Mouse (Mus musculus): Measurements from ENCODE around the gene Ms4a4b.
"Not testable (repeated sequence)": the region's sequence is repeated elsewhere in the genome, so short reads cannot be mapped to it uniquely, and the experiment has no call there.

The Ms4a4b gene

DNA sequence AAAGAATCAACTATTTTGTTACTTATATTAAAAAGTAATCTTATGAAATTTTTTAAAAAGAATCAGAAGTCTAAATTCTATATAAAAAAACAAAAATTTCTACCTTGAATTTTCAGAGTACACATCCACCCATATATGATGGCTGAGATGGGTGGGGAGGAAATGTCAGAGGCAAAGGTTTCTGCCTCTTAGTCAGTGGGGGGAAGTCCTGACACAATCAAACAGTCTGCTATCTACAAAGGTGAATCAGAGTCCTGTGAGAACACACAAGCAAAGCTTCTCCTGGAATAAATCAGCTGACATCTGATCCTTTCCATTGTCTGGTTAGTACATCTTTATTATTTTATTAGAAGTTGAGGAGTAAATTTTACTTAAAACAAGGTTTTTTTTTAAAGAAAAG lies at the start of gene Ms4a4b:
Ms4a4b (plus strand) TSS at position 216 of the 400 bp plus-strand sequence.
- no peak for DNase-seq

DNA sequence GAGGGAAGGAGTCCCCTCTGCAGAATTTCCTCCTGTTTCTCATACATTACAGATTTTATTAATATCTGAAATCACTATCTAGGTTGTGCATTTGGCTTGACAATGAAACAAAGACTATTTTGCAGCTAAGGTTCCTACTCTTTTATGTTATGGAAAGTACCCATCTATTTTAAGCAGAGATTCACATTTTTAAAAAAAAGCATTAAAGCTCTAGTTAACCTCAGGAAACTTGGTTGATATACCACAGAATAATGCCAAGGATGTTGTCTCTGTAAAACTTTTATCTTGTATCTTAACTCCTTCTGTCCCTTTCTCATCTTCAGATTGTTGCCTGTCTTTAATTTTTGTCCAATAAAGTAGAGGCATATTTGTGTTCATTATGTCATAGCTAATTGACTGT lies 47.6 kb upstream of the Ms4a4b start:
- DNase-seq, result no peak

DNA sequence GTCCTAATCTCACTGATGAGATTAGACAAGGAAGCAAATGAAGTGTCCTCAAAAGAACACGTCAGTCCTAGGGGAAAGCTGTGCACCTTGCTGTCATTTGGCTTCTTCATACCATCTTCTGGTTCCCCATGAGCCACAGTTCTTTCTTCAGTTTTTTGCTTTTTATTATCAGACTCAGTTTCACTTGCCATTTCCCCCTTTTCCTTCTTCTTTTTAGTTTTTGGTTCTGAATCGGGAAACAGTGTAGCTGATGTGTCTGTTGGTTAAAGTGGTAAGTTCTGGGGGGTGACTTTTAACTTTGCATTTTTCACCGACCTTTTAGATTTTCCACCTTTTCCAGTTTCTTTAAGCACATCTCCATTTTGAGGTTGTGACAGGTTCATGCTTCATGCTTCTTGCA lies 38.8 kb upstream of the Ms4a4b start, which contains the start of gene Ms4a4c:
Ms4a4c (plus strand) TSS at position 244 of the 400 bp plus-strand sequence.
- no peak for DNase-seq

DNA sequence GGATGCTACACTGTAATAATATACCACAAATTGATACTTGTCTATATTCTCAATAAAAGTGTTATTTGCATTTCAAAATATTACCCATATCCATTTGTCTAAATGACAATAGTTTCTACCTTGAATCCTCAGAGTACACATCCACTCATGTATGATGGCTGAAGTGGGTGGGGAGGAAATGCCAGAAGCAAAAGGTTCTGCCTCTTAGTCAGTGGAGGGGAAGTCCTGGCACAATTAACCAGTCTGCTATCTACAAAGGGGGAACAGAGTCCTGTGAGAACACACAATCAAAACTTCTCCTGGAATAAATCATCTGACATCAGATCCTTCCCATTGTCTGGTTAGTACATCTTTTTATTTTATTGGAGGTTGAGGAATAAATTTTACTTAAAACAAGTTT lies 35.9 kb upstream of the Ms4a4b start:
- no peak for DNase-seq

DNA sequence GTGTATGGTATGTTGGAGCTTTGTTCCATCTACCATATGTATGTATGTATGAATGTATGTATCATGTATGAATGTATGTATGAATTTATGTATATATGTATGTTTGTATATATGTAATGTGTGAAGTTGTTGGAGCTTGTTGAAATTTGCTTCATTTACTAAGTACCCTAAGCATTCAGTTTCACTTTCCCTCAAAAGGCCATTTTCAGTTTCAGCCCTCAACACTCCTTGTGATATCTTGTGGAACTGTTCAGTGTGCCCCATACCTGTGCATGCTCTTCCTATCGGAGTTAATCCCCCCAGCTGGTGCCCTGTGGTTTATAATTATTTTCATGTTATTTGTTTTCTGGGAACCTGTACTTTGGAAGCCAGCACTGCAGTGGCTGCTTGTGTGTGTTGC lies 34.8 kb upstream of the Ms4a4b start:
- no peak for DNase-seq

DNA sequence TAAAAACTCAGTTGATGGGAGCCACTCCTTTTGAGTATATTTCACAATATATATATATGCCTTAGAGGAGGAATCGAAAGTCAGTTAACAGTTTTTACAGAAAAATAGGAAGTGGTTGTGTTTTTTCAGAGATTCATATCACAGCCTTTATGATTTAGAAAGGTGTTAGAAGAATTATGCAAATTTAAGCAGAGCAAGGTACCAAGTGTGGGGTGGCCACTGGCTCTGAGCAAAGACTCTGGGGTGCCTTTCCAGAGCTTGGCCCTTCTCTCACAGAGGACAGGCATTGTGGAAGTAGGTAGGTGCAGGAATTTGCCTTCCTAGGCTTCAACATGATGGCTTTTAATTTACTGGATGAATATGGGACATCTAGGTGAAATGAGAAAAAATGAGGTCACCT lies 31.7 kb upstream of the Ms4a4b start:
- DNase-seq, result no peak

DNA sequence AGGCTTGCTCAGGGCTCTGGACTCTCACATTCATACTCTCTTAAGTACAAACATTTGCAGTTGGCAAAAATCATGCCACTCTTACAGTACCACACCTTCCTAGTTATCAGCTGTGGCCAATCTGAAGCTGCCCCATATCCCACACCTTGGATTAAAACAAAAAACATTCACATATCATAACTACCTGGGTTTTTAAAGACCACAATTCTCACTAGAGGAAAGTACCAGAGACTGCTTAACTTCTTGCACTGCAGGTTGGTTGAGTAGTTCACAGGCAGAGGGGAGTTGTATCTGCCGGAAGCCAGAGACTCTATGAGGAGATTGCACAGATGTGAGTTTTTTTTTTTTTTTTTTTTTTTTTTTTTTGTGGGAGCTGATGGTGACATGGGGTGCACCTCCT lies 29.3 kb upstream of the Ms4a4b start:
- no peak for DNase-seq

DNA sequence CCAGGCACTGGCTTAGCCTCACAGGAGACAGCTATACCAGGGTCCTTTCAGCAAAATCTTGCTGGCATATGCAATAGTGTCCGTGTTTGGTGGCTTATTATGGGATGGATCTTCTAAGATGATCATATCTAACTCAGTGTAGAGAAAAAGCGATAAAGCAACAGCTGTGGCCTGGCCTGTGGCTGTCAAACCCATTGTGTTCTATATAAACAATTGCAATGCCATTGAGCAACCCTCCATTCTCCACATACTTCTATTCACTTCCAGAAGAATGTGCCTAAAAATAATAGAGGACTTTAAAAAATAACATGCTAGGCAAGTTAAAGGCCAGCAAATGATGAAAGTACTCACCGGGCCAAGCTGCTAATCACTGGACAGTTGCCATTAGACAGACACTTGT lies 27.8 kb upstream of the Ms4a4b start:
- no peak for DNase-seq

DNA sequence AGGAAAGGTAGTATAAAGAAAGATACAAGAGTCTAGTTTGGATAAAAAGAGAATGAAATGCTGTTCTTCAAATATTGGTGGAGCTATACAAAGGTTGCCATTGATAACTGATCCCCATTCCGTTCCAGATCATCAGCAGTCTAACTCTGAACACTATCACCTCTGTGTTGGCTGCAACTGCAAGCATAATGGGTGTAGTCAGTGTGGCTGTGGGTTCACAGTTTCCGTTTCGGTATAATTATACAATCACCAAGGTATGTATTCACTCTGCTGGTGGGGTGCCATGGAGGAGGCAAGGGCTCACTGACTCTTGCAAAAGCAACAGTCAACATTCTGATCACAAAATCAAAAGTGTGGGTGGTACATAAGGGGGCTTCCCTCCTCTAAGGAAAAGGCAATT lies 24.5 kb upstream of the Ms4a4b start:
- not testable (repeated sequence) for DNase-seq

DNA sequence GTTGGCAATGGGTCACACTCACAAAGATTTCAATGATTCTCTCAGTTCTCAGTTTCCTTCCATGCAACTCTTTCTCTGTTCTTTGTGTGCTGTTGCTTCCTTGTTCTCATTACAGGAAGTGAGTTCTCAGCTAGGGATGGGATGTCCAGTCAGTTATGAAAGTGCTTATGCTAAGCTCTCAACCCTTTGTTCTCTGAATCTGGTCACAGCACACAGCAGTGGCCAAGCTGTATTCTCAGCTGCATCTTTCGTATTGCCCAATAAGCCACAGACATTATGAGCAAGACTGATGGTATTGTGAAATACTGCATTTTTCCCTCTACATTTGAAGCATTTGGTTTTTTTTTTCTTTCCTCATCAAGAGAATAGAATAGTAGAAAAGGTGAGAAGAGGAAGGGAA lies 12.1 kb upstream of the Ms4a4b start:
- not testable (repeated sequence) for DNase-seq

DNA sequence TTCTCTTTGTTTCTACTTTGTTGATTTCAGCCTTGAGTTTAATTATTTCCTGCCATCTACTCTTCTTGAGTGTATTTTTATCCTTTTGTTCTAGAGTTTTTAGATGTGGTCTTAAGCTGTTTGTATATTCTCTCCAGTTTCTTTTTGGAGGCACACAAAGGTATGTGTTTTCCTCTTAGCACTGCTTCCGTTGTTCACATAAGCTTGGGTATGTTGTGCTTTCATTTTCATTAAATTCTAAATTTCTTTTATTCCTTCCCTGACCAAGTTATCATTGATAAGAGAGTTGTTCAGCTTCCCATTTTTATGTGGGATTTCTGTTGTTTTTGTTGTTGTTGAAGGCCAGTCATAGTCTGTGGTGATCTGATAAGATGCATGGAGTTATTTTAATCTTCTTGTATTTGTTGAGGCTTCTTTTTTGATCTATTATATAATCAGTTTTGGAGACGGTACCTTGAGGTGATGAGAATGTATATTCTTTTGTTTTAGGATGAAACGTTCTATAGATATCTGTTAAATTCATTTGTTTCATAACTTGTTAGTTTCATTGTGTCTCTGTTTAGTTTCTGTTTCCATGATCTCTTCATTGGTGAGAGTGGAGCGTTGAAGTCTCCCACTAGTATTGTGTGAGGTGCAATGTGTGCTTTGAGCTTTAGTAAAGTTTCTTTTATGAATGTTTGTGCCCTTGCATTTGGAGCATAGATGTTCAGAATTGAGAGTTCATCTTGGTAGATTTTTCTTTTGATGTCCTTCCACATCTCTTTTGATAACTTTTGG lies 8.1 kb upstream of the Ms4a4b start:
- no peak for DNase-seq

DNA sequence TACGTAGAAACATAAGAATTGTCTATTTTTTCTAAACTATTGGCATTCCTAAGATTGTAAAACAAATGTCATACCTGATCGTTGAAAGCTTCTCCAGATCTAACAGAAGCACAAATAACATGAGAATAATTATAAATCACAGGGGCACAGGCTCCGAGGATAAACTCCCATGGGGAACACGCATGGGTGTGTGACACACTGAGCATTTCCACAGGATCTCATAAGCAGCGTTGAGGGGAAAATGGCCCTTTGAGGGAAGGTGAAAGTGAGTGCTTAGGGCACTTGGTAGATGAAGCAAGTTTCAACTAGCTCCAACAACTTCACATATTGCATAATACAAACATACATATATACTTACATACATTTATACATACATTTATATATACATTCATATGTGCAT lies 611 bp downstream of the Ms4a4b start:
- DNase-seq, result no peak

DNA sequence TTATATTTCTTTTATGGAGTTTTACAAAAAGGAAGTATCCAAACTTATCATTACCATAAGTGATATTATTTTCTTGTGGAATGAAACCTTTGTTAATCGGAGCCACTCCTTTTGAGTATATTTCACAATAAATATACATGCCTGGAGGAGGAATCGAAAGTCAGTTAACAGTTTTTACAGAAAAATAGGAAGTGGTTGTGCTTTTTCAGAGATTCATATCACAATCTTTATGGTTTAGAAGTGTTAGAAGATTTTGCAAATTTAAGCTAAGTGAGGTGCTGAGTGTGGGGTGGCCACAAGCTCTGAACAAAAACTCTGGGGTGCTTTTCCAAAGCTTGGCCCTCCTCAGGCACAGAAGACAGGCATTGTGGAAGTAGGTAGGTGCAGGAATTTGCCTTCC lies 3.9 kb downstream of the Ms4a4b start:
- no peak for DNase-seq

DNA sequence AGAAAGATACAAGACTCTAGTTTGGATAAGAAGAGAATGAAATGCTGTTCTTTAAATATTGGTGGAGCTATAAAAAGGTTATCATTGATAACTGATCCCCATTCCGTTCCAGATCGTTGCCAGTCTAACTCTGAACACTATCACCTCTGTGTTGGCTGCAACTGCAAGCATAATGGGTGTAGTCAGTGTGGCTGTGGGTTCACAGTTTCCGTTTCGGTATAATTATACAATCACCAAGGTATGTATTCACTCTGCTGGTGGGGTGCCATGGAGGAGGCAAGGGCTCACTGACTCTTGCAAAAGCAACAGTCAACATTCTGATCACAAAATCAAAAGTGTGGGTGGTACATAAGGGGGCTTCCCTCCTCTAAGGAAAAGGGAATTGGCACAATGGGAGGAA lies 15.7 kb downstream of the Ms4a4b start:
- not testable (repeated sequence) for DNase-seq

DNA sequence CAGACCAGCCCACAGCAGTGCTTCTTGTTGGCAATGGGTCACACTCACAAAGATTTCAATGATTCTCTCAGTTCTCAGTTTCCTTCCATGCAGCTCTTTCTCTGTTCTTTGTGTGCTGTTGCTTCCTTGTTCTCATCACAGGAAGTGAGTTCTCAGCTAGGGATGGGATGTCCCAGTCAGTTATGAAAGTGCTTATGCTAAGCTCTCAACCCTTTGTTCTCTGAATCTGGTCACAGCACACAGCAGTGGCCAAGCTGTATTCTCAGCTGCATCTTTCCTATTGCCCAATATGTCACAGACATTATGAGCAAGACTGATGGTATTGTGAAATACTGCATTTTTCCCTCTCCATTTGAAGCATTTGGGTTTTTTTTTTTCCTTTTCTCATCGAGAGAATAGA lies 21.4 kb downstream of the Ms4a4b start:
- not testable (repeated sequence) for DNase-seq

DNA sequence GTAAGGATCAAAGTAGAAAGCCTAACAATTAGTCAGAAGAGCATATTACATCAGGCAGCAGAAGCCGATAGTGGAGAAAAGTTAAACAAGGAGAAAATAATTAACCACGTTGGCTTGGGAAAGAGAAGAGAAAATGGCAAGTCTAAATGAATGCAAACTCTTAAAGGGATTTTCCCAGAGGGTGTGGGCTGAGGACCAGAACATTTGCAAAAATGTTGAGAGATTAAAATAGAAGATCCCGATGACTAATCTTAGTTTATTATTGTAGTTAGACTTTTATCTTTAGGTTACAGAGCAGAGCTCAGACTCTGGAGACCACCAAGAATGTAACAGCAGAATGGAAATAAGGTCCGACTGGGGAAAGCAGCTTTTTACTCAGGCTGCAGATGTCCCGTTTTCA lies 23.1 kb downstream of the Ms4a4b start:
- DNase-seq, result no peak

DNA sequence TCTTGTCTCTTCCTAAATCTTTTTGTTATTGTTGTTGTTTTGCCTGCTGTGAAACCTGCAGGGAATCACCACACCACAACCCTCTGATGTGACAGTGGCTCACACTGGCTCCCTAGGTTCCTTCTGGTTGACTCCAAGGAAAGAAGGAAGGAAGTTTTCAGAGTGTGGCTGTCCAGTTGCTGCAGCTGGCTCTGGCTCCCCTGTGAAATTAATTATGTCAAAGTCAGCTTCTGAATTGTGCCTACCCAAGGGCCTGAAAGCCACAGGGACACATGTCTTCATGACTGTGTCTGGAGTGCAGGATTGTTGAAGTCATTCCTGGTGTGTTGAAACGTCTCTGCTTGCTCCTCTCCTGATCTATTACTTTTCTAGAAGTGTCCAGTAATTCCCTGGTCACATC lies 25.0 kb downstream of the Ms4a4b start:
- not testable (repeated sequence) for DNase-seq

DNA sequence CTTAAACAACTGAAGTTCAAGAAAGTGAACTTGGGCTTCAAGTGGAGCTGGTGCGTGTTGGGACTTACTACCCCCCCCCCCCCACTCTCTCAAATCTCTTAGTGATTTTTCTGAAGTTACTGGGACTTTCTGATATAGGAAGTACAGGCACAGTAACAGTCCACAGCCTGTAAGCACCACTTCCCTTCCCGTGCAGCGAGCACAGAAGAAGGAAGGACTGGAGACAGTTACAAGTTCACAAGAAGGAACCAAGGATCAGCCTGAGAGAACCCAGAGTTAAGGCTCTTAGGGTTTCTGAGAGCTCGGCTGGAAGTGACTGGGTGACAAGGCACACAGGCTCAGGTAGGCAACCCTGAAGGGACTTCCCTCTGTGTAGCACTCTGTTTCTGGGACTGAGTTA lies 25.9 kb downstream of the Ms4a4b start, which contains the start of gene Ms4a6c:
Ms4a6c (plus strand) TSS at position 152 of the 400 bp plus-strand sequence.
- DNase-seq, result not testable (repeated sequence)

DNA sequence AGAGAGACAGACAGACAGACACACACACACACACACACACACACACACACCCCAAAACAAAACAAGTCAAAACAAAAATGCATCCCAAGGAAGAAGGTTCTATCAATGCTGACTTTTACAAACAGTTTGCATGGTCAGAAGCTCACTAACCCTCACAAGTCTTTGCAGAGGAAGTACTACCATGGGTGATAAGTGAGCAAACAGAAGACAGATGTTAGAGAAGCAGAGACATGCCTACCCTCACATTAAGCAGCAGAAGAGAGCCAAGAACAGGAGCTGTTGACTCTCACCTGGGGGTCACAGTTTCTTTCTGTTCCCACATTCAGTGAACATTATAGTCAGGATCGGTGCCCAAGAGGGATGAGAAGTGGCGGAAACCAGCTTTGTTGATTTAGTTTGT lies 36.4 kb downstream of the Ms4a4b start:
- no peak for DNase-seq

DNA sequence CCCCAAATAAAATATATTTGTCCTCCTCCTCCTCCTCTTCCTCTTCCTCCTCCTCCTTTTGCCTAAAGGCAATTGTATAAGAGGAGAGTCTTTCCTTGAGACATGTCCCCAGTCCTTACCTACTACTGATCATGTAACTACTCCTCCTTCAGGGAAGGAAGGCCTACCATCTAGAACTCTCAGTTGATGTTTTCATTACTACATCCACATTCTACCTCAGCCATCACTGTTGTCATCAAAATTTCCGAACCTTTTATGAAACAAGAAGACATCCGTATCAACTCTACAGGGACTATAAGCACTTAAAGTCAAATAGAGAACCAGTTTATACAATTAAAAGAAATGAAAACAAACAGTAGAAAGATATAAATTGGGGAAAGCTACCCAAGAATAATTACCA lies 39.3 kb downstream of the Ms4a4b start:
- DNase-seq, result no peak

DNA sequence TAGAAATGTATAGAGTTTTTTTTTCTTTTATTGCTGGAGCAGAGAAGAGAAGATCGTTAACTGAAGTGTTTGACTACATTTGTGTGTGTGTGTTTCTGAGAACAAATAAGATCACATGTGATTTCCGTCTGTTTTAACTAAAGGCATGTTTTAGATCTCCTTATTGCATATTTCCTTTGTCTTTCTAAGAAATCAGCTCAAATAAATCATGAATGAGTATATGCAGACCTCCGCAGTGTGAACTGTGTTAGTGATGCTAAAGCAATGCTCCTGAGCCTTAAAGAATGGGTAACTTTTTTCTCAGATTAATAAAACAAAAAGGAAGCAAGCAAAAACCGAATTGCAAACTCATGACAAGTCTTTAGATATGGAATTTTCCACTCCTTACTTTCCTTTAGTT lies 40.6 kb downstream of the Ms4a4b start:
- no peak for DNase-seq

DNA sequence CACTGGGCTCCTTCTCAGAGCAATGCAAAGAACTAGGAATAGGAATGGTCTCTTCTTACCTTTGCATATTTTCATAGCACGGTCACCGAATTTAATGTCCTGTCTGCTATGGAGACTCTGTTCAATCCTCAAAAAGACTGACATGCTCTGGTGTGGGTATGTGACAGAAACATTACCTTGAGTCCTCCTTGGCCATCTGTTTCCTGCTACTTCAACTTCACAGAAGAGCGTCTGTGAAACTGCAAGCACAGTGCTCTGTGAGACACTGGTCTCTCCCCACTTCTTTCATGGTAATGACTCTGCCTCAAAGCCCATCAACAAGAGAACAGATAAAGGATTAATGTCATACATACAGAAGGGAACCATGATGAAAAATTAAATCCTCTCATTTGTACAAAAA lies 41.0 kb downstream of the Ms4a4b start:
- no peak for DNase-seq

DNA sequence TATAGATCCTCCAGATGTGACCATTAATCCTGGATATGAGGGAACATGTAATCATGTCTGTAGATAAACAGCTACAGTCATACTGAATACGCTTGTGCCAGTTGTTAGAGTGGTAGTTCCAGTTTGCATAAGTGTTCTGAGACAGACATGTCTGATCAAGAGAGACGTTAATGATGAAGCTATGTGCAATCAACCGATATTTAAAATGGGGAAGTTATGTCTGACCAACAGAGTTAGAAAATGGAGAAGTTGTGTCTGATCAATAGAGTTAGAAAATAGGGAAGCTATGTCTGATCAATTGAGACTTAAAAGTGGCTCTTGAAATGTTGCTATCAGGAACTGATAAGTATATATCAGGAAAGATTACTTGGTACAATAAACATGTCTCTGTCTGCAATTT lies 41.9 kb downstream of the Ms4a4b start:
- DNase-seq, result no peak

DNA sequence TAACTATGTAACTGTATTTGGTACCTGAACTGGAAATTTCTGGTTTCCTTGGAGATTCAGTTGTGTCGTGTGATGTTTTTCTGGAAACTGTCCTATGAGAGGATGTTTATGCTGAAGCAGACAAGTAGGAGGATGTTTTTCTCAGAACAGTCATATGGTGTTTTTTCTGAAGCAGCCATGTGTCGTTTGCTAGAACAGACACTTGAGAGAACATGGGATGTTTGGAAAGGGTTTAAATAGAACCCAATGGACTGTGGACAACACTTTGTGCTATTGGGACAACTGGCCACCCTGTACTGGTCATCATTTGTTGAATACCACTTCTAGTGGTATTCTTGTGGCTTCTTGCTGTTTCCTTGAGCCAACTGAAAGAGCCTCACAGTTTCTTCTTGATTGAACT lies 42.4 kb downstream of the Ms4a4b start, which contains the start of gene Gm8369:
Gm8369 (plus strand) TSS at position 193 of the 400 bp plus-strand sequence.
- DNase-seq, result no peak

DNA sequence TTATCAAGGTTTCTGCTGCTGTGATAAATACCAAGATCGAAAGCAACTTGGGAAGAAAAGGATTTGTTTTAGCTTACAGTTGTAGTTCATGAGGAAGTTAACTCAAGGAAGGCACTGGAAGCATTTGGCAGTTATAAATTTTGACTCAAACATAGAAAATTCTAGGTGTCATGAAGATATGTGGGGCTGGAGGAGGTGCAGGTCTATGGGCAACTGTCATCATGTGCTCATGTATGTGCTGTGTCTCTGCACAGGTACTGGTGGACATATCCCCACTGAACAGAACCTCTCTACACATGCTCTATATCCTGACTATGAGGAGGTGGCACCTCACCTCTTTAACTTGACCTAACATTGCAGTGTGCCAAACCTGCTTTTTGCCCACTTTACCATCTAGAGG lies 43.2 kb downstream of the Ms4a4b start:
- no peak for DNase-seq

All from kidney, postnatal 25 days (tissue).